Mouse (Mus musculus) 3134 (cell line): ENCODE data around the gene Bdp1.

Experiments
- DNase-seq: peaks from one replicate; pipeline ENCODE4 v3.0.0-alpha.2; 2011; ENCODE audit warnings: low spot score; ENCODE audit not compliant: insufficient read length; ENCODE audit errors: extremely low read depth

Gene Bdp1

GRCm38 (mm10) chr13:100005911-100006496, 97.9 kb downstream of the Bdp1 start:
- DNase-seq, result no peak

DNA sequence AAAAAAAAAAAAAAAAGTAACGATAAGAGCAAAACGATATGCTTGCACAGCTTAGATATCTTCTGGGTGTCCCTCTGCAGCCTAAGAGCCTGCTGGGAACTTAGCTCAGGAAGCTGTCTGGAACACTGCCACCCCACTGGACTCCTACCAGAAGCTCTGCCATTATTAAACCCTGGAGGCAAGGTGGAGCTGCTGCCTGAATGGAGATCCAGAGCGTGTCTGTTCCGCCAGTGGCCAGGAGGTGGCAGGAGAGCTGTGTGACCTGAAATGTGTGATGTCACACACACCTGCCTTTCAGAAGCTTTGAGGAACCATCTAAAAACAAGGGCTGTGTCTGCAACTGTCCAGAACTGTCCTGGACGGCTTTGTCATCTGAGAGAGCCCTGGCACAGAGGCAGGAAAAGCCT, 102.1 kb downstream of the Bdp1 start:
- DNase-seq, result peak; percentile 63

- no peak for DNase-seq
These were observed 104.8 kb downstream of the Bdp1 start for GRCm38 (mm10) chr13:99999078-99999477.

DNA sequence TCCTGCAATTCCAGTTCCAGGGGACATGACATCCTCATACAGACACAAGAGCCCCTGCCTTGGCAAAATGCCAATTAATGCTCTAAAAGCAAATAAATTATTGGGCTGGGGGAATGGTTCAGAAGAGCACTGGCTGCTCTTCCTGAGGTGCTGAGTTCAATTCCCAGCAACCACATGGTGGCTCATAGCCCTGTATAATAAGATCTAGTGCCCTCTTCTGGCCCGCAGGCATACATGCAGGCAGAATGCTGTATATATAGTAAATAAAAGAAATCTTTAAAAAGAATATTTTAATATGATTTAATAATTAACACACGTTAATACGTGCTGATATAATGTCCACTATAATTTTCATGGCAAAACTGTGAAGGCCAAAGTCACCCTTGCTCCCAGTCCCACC, 105.8 kb downstream of the Bdp1 start:
- no peak for DNase-seq

- DNase-seq, result no peak
These were observed 114.3 kb downstream of the Bdp1 start for GRCm38 (mm10) chr13:99989592-99989991.

DNA sequence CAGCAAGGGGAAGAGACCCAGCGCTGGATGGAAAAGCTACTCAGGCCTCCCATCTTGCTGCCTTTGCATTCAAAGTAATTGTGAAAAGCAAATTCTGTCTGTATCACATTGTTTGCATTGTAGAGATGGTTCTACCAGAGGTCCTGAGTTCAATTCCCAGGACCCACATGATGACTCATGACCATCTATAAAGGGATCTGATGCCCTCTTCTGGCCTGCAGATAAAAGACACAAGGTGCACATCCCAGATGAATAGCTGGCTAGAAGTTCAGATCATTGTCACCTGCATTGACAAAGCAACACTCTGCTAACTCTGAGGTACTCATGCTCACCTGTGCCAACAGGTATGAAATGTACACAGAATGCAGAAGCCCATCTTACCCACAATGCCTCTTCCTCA, 120.5 kb downstream of the Bdp1 start:
- no peak for DNase-seq

GRCm38 (mm10) chr13:99979406-99979805, 124.5 kb downstream of the Bdp1 start:
- DNase-seq, result no peak

DNA sequence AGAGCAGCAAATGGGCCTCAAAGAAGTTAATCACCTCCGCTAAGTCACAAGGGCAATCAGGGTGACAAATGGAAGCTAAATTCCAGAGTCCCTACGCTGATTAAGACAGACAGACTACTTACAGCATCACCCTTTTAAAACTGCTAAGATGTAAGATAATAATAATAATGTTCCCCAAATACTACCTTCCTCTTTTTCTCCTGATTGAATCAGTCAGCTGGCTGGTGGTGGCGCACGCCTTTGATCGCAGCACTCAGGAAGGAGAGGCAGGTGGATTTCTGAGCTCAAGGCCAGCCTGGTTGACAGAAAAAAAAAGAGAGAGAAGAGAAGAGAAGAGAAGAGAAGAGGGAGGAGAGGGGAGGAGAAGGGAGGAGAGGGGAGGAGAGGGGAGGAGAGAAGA, 133.8 kb downstream of the Bdp1 start:
- no peak for DNase-seq
